Mouse (Mus musculus): ENCODE measurements around the gene Cdhr1.

- TF ChIP-seq CTCF (IDR thresholded peaks at IDR 0.05; ENCODE audit: extremely low read depth, insufficient read depth, low read length): no peak
- no peak for TF ChIP-seq POLR2A (IDR thresholded peaks at IDR 0.05; ENCODE audit: extremely low read depth, insufficient read depth, low read length)
These were observed 17.4 kb downstream of the Cdhr1 start for GRCm38 (mm10) chr14:37080724-37081123.
